Mouse (Mus musculus): ENCODE measurements around the gene Arhgef6. TPM values are rescaled to one million over a fixed set of nuclear protein-coding genes. Genes with fewer than 3 reads are reported as not detected.

The Arhgef6 gene
- polyA plus RNA-seq, 1 experiment from 2014 or later: 5.7 TPM

GRCm38 (mm10) chrX:57309993-57310392, 28.5 kb downstream of the Arhgef6 start:
- no peak for DNase-seq (ENCODE audit: low spot score)
- whole genome bisulfite sequencing: 88% methylated on average over 2 of the region's 2 CpGs
- H3K4me2 ChIP-seq (ENCODE audit: low read depth): no peak overlapping the region

GRCm38 (mm10) chrX:57306747-57307146, 31.8 kb downstream of the Arhgef6 start:
- DNase-seq (ENCODE audit: low spot score) (no peak), ATAC-seq (ENCODE audit: insufficient read depth, low FRiP score, low TSS enrichment) (no peak)
- 80% methylated on average over 6 of the region's 6 CpGs for WGBS
- no peaks in the 10 kb centered on the region for H3K4me1 ChIP-seq (ENCODE audit: control insufficient read depth, insufficient read depth, low read length)
- H3K4me3 ChIP-seq (ENCODE audit: low read depth, low read length): no peak overlapping the region
- no peaks in the 10 kb centered on the region for H3K9me3 ChIP-seq (ENCODE audit: control insufficient read depth, low read length)
- H3K36me3 ChIP-seq (ENCODE audit: control insufficient read depth, insufficient read depth, low read length): no peaks in the 10 kb centered on the region
- H3K27me3 ChIP-seq (ENCODE audit: control insufficient read depth, insufficient read depth, low read length): no peaks in the 10 kb centered on the region
- no peak overlapping the region for H3K4me2 ChIP-seq (ENCODE audit: low read depth)
- H3K9ac ChIP-seq (ENCODE audit: low read length): no peak overlapping the region
- no peak overlapping the region for H3K27ac ChIP-seq (ENCODE audit: low read depth, low read length)

More at GRCm38 (mm10) chrX:57309993-57310392, 28.5 kb downstream of the Arhgef6 start:
- no peak for ATAC-seq (ENCODE audit: insufficient read depth, low FRiP score, low TSS enrichment)
- no peaks in the 10 kb centered on the region for H3K4me1 ChIP-seq (ENCODE audit: control insufficient read depth, insufficient read depth, low read length)
- no peak overlapping the region for H3K4me3 ChIP-seq (ENCODE audit: low read depth, low read length)
- H3K27ac ChIP-seq (ENCODE audit: low read depth, low read length): no peak overlapping the region
- H3K27me3 ChIP-seq (ENCODE audit: control insufficient read depth, insufficient read depth, low read length): no peaks in the 10 kb centered on the region
- H3K36me3 ChIP-seq (ENCODE audit: control insufficient read depth, insufficient read depth, low read length): no peaks in the 10 kb centered on the region
- no peaks in the 10 kb centered on the region for H3K9me3 ChIP-seq (ENCODE audit: control insufficient read depth, low read length)
- no peak overlapping the region for H3K9ac ChIP-seq (ENCODE audit: low read length)

GRCm38 (mm10) chrX:57304784-57305287, 33.7 kb downstream of the Arhgef6 start:
- H3K4me1 ChIP-seq (ENCODE audit: control insufficient read depth, insufficient read depth, low read length): no peaks in the 10 kb centered on the region
- DNase-seq (ENCODE audit: low spot score): no peak
- no peak overlapping the region for H3K9ac ChIP-seq (ENCODE audit: low read length)
- no peak for ATAC-seq (ENCODE audit: insufficient read depth, low FRiP score, low TSS enrichment)
- no peak overlapping the region for H3K4me2 ChIP-seq (ENCODE audit: low read depth)
- no peak overlapping the region for H3K27ac ChIP-seq (ENCODE audit: low read depth, low read length)
- WGBS: 80% methylated on average over 3 of the region's 3 CpGs
- H3K4me3 ChIP-seq (ENCODE audit: low read depth, low read length): no peak overlapping the region
- no peaks in the 10 kb centered on the region for H3K9me3 ChIP-seq (ENCODE audit: control insufficient read depth, low read length)
- no peaks in the 10 kb centered on the region for H3K36me3 ChIP-seq (ENCODE audit: control insufficient read depth, insufficient read depth, low read length)
- no peaks in the 10 kb centered on the region for H3K27me3 ChIP-seq (ENCODE audit: control insufficient read depth, insufficient read depth, low read length)

GRCm38 (mm10) chrX:57303188-57303878, 35.2 kb downstream of the Arhgef6 start:
- Histone ChIP-seq H3K9ac (ENCODE audit: low read length) (no peak overlapping the region), H3K27me3 (ENCODE audit: control insufficient read depth, insufficient read depth, low read length) (no peaks in the 10 kb centered on the region), H3K4me2 (ENCODE audit: low read depth) (no peak overlapping the region), H3K4me1 (ENCODE audit: control insufficient read depth, insufficient read depth, low read length) (no peaks in the 10 kb centered on the region), H3K36me3 (ENCODE audit: control insufficient read depth, insufficient read depth, low read length) (no peaks in the 10 kb centered on the region), H3K4me3 (ENCODE audit: low read depth, low read length) (no peak overlapping the region), H3K27ac (ENCODE audit: low read depth, low read length) (no peak overlapping the region), H3K9me3 (ENCODE audit: control insufficient read depth, low read length) (no peaks in the 10 kb centered on the region)
- DNase-seq (ENCODE audit: low spot score) (no peak), ATAC-seq (ENCODE audit: insufficient read depth, low FRiP score, low TSS enrichment) (no peak)
- 82% methylated on average over 8 of the region's 8 CpGs for WGBS

GRCm38 (mm10) chrX:57298946-57299345, 39.6 kb downstream of the Arhgef6 start:
- Histone ChIP-seq H3K27me3 (ENCODE audit: control insufficient read depth, insufficient read depth, low read length) (no peaks in the 10 kb centered on the region), H3K9ac (ENCODE audit: low read length) (no peak overlapping the region), H3K36me3 (ENCODE audit: control insufficient read depth, insufficient read depth, low read length) (no peaks in the 10 kb centered on the region), H3K27ac (ENCODE audit: low read depth, low read length) (no peak overlapping the region), H3K4me3 (ENCODE audit: low read depth, low read length) (no peak overlapping the region), H3K4me2 (ENCODE audit: low read depth) (no peak overlapping the region), H3K9me3 (ENCODE audit: control insufficient read depth, low read length) (no peaks in the 10 kb centered on the region), H3K4me1 (ENCODE audit: control insufficient read depth, insufficient read depth, low read length) (no peaks in the 10 kb centered on the region)
- DNase-seq (ENCODE audit: low spot score) (no peak), ATAC-seq (ENCODE audit: insufficient read depth, low FRiP score, low TSS enrichment) (no peak)
- 79% methylated on average over 7 of the region's 7 CpGs for WGBS

- no peaks in the 10 kb centered on the region for H3K4me1 ChIP-seq (ENCODE audit: control insufficient read depth, insufficient read depth, low read length)
- no peaks in the 10 kb centered on the region for H3K36me3 ChIP-seq (ENCODE audit: control insufficient read depth, insufficient read depth, low read length)
- 81% methylated on average over 3 of the region's 3 CpGs for WGBS
- DNase-seq (ENCODE audit: low spot score): no peak
- ATAC-seq (ENCODE audit: insufficient read depth, low FRiP score, low TSS enrichment): no peak
- H3K9ac ChIP-seq (ENCODE audit: low read length): no peak overlapping the region
- no peak overlapping the region for H3K4me3 ChIP-seq (ENCODE audit: low read depth, low read length)
- H3K9me3 ChIP-seq (ENCODE audit: control insufficient read depth, low read length): no peaks in the 10 kb centered on the region
- no peaks in the 10 kb centered on the region for H3K27me3 ChIP-seq (ENCODE audit: control insufficient read depth, insufficient read depth, low read length)
- no peak overlapping the region for H3K4me2 ChIP-seq (ENCODE audit: low read depth)
- no peak overlapping the region for H3K27ac ChIP-seq (ENCODE audit: low read depth, low read length)
Measured at GRCm38 (mm10) chrX:57288458-57288857, 50.1 kb downstream of the Arhgef6 start.

GRCm38 (mm10) chrX:57286281-57286680, 52.2 kb downstream of the Arhgef6 start:
- H3K27me3 ChIP-seq (ENCODE audit: control insufficient read depth, insufficient read depth, low read length): no peaks in the 10 kb centered on the region
- 69% methylated on average over 9 of the region's 9 CpGs for WGBS
- no peaks in the 10 kb centered on the region for H3K4me1 ChIP-seq (ENCODE audit: control insufficient read depth, insufficient read depth, low read length)
- no peak overlapping the region for H3K27ac ChIP-seq (ENCODE audit: low read depth, low read length)
- H3K9ac ChIP-seq (ENCODE audit: low read length): no peak overlapping the region
- ATAC-seq (ENCODE audit: insufficient read depth, low FRiP score, low TSS enrichment) (no peak), DNase-seq (ENCODE audit: low spot score) (no peak)
- H3K36me3 ChIP-seq (ENCODE audit: control insufficient read depth, insufficient read depth, low read length): no peaks in the 10 kb centered on the region
- H3K4me3 ChIP-seq (ENCODE audit: low read depth, low read length): no peak overlapping the region
- H3K9me3 ChIP-seq (ENCODE audit: control insufficient read depth, low read length): no peaks in the 10 kb centered on the region
- H3K4me2 ChIP-seq (ENCODE audit: low read depth): no peak overlapping the region

GRCm38 (mm10) chrX:57282184-57282583, 56.3 kb downstream of the Arhgef6 start:
- ATAC-seq (ENCODE audit: insufficient read depth, low FRiP score, low TSS enrichment): no peak
- WGBS: 94% methylated on average over 3 of the region's 3 CpGs

More at GRCm38 (mm10) chrX:57282184-57282583, 56.3 kb downstream of the Arhgef6 start:
- Histone ChIP-seq H3K27me3 (ENCODE audit: control insufficient read depth, insufficient read depth, low read length) (no peaks in the 10 kb centered on the region), H3K4me2 (ENCODE audit: low read depth) (no peak overlapping the region), H3K9ac (ENCODE audit: low read length) (no peak overlapping the region), H3K27ac (ENCODE audit: low read depth, low read length) (no peak overlapping the region), H3K4me1 (ENCODE audit: control insufficient read depth, insufficient read depth, low read length) (no peaks in the 10 kb centered on the region), H3K9me3 (ENCODE audit: control insufficient read depth, low read length) (no peaks in the 10 kb centered on the region), H3K4me3 (ENCODE audit: low read depth, low read length) (no peak overlapping the region), H3K36me3 (ENCODE audit: control insufficient read depth, insufficient read depth, low read length) (no peaks in the 10 kb centered on the region)
- no peak for DNase-seq (ENCODE audit: low spot score)

All from neural tube, embryonic 11.5 days (tissue).